Mouse (Mus musculus) embryonic facial prominence, embryonic 10.5 days (tissue): ENCODE results near the gene Mbnl2. TPM values are rescaled to one million over a fixed set of nuclear protein-coding genes. Genes with fewer than 3 reads are reported as not detected.
A peak's percentile ranks its signal among the peaks of the same experiment; 100 is the strongest.

Experiments used
- DNase-seq: peaks from one replicate; pipeline ENCODE4 v3.0.0-alpha.2; 2017; ENCODE audit warnings: low spot score
- H3K27ac ChIP-seq: fragments of 300-500 bp; sonication (generic); replicated peaks from 2 replicates; pipeline ENCODE4 v1.5.1; 2016; ENCODE audit warnings: mild to moderate bottlenecking
- H3K27me3 ChIP-seq: fragments of 300-500 bp; sonication (generic); replicated peaks from 2 replicates; pipeline ENCODE4 v1.6.1; 2016; ENCODE audit warnings: low read depth, mild to moderate bottlenecking; ENCODE audit not compliant: poor library complexity, severe bottlenecking
- H3K36me3 ChIP-seq: fragments of 300-500 bp; sonication (generic); replicated peaks from 2 replicates; pipeline ENCODE4 v1.6.1; 2016; ENCODE audit warnings: mild to moderate bottlenecking, moderate library complexity
- H3K4me1 ChIP-seq: fragments of 300-500 bp; sonication (generic); 2 replicates; pipeline ENCODE4 v1.6.1; 2016
- H3K4me3 ChIP-seq: fragments of 300-500 bp; sonication (generic); 2 replicates; pipeline ENCODE4 v1.5.1; 2016; ENCODE audit warnings: mild to moderate bottlenecking, moderate library complexity
- H3K9me3 ChIP-seq: fragments of 300-500 bp; sonication (generic); 2 replicates; pipeline ENCODE4 v1.6.1; 2016; ENCODE audit warnings: mild to moderate bottlenecking
- WGBS: fragments of 180-500 bp; shearing (Covaris S2); methylation state at CpG from one replicate; pipeline ENCODE4 v1.1.7; 2016; 5-methylcytosine and 5-hydroxymethylcytosine counted together
- polyA plus RNA-seq: library from polyadenylated mRNA; unstranded; fragments of >200 nt; fragmentation: Nextera tagmentation; extraction: Ambion mirVana; gene quantifications from 2 replicates; pipeline ENCODE4 v1.2.1, GENCODE M21; 2016

Mbnl2 gene
- polyA plus RNA-seq, 1 experiment from 2014 or later = 54.1 TPM

- 83% methylated on average over 4 of the region's 4 CpGs for WGBS
- DNase-seq = no peak
- Histone ChIP-seq H3K27ac (no peak overlapping the region), H3K36me3 (no peaks in the 10 kb centered on the region), H3K27me3 (no peaks in the 10 kb centered on the region), H3K4me1 (no peaks in the 10 kb centered on the region), H3K9me3 (no peaks in the 10 kb centered on the region), H3K4me3 (no peak overlapping the region)
These were observed 191.3 kb downstream of the Mbnl2 start for GRCm38 (mm10) chr14:120466816-120467215.

DNA sequence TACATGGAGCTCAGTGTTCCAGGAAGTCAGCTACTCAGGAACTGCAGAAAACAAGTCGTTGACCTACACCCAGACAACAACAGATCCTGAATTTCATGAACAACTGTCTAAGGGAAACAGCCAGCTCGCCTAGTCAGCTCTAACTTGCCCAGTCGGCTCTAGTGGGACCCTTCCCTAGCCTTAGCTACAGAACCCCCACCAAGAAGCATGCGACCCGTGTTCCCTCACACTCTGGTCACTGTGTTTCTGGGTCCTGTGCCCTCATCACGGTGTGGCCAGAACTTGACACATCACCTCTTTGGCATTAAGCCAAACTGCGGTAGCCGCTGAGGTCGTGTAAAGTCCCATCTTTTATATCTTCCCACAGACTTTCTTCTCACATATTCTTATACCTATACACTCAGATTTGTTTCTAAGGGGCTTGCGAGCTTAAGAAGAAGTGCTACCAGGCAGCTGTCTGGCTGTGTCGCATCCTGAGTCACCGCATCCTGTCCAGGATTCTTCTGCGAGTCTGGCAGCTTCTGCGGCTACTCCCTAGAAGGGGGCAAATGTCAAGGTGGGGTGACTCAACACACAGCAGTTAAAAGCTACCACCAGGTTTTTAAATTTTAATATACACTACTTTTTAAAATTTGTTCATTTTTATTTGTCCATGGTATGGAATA lies 193.8 kb downstream of the Mbnl2 start:
- no peak for DNase-seq
- H3K9me3 ChIP-seq = no peaks in the 10 kb centered on the region
- H3K27ac ChIP-seq = no peak overlapping the region
- H3K27me3 ChIP-seq = no peaks in the 10 kb centered on the region
- 89% methylated on average over 14 of the region's 14 CpGs for WGBS
- H3K4me1 ChIP-seq = no peaks in the 10 kb centered on the region
- no peak overlapping the region for H3K4me3 ChIP-seq
- H3K36me3 ChIP-seq = no peaks in the 10 kb centered on the region

- WGBS = 75% methylated on average over 7 of the region's 7 CpGs
- H3K27me3 ChIP-seq = no peaks in the 10 kb centered on the region
- no peak for DNase-seq
- H3K9me3 ChIP-seq = no peaks in the 10 kb centered on the region
- 0 out of 2 replicates have a peak, but pooled peaks cover 4% of the 10 kb centered on the region for H3K36me3 ChIP-seq
- peaks cover 12% of the 10 kb centered on the region for H3K4me1 ChIP-seq
- H3K4me3 ChIP-seq = peak overlapping the region; percentile 82
- no peak overlapping the region for H3K27ac ChIP-seq
These were observed 200.8 kb downstream of the Mbnl2 start for GRCm38 (mm10) chr14:120476186-120476697.

- peak overlapping the region; percentile 91 for H3K27ac ChIP-seq
- under 1% methylated on average over 46 of the region's 46 CpGs for WGBS
- H3K27me3 ChIP-seq = no peaks in the 10 kb centered on the region
- H3K4me3 ChIP-seq = peak overlapping the region; percentile 82
- H3K9me3 ChIP-seq = no peaks in the 10 kb centered on the region
- H3K4me1 ChIP-seq = peaks cover 12% of the 10 kb centered on the region
- peak; percentile 99 for DNase-seq
- peaks cover 15% of the 10 kb centered on the region for H3K36me3 ChIP-seq
These were observed 202.0 kb downstream of the Mbnl2 start for GRCm38 (mm10) chr14:120477288-120477981.

- Histone ChIP-seq H3K27ac (peak within 1 kb of the TSS; percentile 91), H3K4me1 (peaks cover 12% of the 10 kb centered on the region), H3K4me3 (peak within 1 kb of the TSS; percentile 82), H3K36me3 (peaks cover 19% of the 10 kb centered on the region), H3K27me3 (no peaks in the 10 kb centered on the region), H3K9me3 (no peaks in the 10 kb centered on the region)
- WGBS = under 1% methylated on average over 78 of the region's 78 CpGs
- DNase-seq = peak; percentile 97
These were observed 202.6 kb downstream of the Mbnl2 start, which contains the start of gene Rap2a for GRCm38 (mm10) chr14:120477982-120478568. Gene Rap2a (plus strand): TSS chr14:120478444.

- H3K27me3 ChIP-seq = no peaks in the 10 kb centered on the region
- H3K27ac ChIP-seq = peak overlapping the region; percentile 91
- peaks cover 19% of the 10 kb centered on the region for H3K36me3 ChIP-seq
- no peak for DNase-seq
- no peaks in the 10 kb centered on the region for H3K9me3 ChIP-seq
- H3K4me1 ChIP-seq = peaks cover 15% of the 10 kb centered on the region
- peak overlapping the region; percentile 82 for H3K4me3 ChIP-seq
- WGBS = 1% methylated on average over 62 of the region's 62 CpGs
These were observed 203.3 kb downstream of the Mbnl2 start for GRCm38 (mm10) chr14:120478641-120479341.

- 84% methylated on average over 8 of the region's 8 CpGs for WGBS
- peak overlapping the region; percentile 82; the same call in 1 of the 2 replicates for H3K4me3 ChIP-seq
These were observed 205.0 kb downstream of the Mbnl2 start for GRCm38 (mm10) chr14:120480341-120480900.

GRCm38 (mm10) chr14:120480927-120481326 lies 205.5 kb downstream of the Mbnl2 start:
- H3K4me1 ChIP-seq = peaks cover 19% of the 10 kb centered on the region
- H3K36me3 ChIP-seq = peaks cover 19% of the 10 kb centered on the region
- no peaks in the 10 kb centered on the region for H3K9me3 ChIP-seq
- DNase-seq = no peak
- 94% methylated on average over 4 of the region's 4 CpGs for WGBS
- no peak overlapping the region for H3K4me3 ChIP-seq
- H3K27ac ChIP-seq = no peak overlapping the region
- H3K27me3 ChIP-seq = no peaks in the 10 kb centered on the region

More at GRCm38 (mm10) chr14:120480341-120480900, 205.0 kb downstream of the Mbnl2 start:
- H3K27ac ChIP-seq = no peak overlapping the region
- H3K36me3 ChIP-seq = peaks cover 19% of the 10 kb centered on the region
- no peaks in the 10 kb centered on the region for H3K9me3 ChIP-seq
- H3K4me1 ChIP-seq = peaks cover 19% of the 10 kb centered on the region
- H3K27me3 ChIP-seq = no peaks in the 10 kb centered on the region
- no peak for DNase-seq

Other genes starting within 250 kb of the Mbnl2 start
- gene Oxgr1, start 233.2 kb upstream of the Mbnl2 start, polyA plus RNA-seq = not detected in 2 replicates
- gene Rap2a, start 202.8 kb downstream of the Mbnl2 start, polyA plus RNA-seq = 11.0 TPM in 2 replicates